Mouse (Mus musculus) right cerebral cortex, postnatal 4 days (tissue): ENCODE data around the gene Pacsin2.

Experiments
- DNase-seq: peaks from one replicate; pipeline ENCODE4 v3.0.0-alpha.2; 2022

Gene Pacsin2

GRCm38 (mm10) chr15:83448646-83449045 is 15.8 kb downstream of the Pacsin2 start:
- DNase-seq, result no peak

DNA sequence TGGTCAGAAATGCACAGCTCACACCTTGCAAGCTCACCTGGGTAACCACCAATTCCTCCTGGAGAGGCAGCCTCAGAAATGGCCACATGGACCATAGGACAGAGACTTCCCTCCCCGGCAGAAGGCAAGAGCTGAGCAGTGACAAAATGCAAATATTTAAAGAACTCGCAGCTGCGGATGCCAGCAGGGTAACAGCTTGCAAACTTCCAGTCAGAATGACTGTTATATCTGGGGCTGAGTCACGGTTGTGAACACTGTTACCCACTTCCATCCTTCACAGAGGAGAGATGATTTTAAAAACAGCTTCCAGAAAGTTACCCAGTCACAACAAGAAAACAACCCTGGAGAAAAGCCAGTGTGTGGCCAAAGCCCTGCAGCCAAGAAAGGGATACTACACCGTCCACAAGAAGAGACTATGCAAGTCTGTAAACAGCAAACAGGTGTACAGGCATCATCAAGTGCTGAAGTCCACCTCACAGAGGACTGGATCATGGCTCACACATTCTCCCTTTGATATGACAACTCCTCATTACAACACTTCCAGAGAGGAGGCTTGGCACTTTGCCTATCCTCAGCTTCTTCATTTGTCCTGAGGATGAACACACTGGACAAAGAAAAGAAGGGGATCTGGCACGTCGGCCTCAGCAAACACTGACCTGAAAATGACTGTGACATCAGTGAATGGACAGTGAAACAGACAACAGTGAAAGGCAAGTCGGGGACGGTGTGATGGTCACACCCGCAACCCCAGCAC is 16.4 kb downstream of the Pacsin2 start:
- DNase-seq, result peak; percentile 41

GRCm38 (mm10) chr15:83445908-83446307 is 18.5 kb downstream of the Pacsin2 start:
- no peak for DNase-seq

- no peak for DNase-seq
These were observed 19.0 kb downstream of the Pacsin2 start for GRCm38 (mm10) chr15:83445383-83445782.

GRCm38 (mm10) chr15:83444425-83444824 is 20.0 kb downstream of the Pacsin2 start:
- DNase-seq, result no peak

DNA sequence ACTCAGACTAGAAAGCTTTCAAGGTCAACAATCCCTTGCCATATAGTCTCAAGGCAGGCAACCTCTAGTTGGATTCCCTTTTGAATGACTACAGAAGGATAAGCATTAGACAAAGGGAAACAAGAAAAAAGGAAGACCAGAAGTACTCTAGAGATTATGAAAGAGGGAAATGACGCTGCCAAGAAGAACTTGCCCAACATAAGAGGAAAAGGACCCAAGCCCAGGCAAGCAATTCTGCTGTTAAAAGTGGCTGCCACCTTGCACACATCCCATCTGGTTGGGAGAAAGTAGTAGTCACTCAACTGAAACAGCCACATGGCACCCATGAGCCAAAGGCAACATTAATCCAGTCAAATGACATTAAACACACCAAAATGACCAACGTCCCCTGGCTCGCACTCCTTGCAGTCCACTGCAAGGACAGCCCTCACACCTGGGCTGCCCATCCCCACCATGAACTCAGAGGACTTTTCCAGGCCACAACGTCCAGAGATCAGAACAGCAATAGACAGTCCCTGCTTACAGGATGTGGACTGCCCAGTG is 21.8 kb downstream of the Pacsin2 start:
- DNase-seq, result no peak

DNA sequence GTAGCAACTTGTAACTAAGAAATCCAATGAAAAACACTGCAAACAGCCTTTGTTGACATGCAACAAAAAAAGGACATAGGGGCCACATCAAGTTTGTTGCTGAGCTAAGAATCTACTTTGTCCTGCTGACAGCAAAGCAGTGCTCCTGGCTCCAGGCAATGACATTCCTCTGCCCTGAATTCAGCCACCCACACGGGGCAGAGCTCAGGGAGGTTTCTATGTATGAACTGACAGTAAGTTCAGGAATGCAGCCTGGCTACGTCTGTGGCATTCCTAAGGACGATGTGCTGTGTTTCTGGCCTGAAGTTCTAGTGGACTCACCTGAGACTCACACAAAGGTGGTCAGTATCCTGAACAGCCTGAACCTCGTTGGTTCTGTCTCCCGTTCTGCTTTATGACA is 23.7 kb downstream of the Pacsin2 start:
- no peak for DNase-seq

GRCm38 (mm10) chr15:83436541-83436940 is 27.9 kb downstream of the Pacsin2 start:
- no peak for DNase-seq

GRCm38 (mm10) chr15:83435324-83436090 is 28.9 kb downstream of the Pacsin2 start:
- DNase-seq, result no peak

DNA sequence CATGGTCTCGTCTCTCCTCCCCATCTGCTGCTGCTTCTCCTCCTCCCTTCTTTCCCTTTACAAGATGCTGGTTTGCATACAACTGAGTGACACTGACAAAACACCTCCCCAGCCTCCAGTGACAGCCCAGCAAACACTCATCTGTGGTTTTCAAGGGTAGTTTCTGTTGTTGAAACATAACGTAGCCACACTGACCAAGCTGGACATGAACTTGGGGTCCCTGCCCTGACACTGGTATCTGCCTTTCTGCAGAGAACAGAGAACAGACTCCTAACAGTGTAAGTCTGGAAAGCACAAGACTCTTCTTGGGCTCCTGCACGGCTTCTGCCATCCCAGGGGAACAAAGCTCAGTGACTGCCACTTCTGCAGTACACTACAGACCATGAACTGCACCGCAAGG is 29.7 kb downstream of the Pacsin2 start:
- DNase-seq, result no peak

DNA sequence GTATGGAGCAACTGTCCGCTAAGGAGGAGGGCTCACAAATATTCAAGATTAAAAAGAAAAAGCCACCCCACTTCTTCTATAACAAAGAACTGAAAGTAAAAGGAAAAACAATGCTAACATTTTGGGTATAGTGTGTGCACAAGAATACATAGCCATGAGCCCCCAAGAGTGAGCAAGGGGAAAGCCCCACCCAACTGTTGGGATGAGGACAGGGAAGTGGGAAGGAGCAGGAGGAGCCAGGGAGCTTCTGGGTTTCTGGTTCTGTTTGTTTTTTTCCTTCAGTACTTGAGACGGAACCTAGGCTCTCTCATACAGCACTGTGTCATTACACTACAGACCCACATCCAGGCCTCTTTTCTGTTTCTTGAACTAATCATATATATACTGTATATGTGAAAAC is 31.1 kb downstream of the Pacsin2 start:
- DNase-seq, result no peak

DNA sequence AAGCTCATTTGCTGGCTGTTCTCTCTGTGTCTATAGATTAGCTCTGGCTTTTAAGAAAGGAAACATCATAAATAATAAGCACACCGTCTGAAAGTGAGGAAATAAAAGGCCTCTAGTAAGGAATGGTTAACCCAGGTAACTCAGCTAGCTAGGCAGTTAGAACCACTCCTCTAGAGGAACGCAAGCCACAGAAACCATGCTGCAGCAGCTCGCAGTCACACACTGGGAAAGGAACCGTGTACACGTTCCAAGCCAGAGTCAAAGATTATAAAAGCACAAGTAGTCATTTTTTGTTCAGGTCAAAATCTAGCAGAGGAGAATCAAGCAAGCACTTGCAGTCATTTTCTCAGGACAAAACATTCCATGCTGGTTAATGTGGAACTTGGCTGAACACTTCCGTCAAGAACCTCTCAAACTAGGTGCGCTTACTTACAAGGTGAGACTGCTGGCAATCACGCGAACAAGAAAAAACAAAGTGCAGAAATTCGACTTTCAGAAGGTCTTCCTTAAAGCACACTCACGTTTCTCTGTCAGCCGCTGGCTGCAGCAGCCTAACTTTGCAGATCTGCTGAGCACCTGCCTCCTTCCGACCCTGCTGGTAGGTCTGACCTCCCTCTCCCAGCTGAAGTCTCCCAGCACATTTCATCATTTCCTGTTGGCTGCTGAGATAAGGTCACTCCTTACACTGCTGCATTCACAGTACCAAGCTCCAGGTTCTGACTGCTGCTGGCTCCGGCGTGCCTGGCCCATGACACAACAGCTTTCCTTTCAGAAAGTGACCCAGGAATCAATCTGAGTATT is 32.0 kb downstream of the Pacsin2 start:
- DNase-seq, result no peak

GRCm38 (mm10) chr15:83430986-83431763 is 33.2 kb downstream of the Pacsin2 start:
- DNase-seq, result no peak

DNA sequence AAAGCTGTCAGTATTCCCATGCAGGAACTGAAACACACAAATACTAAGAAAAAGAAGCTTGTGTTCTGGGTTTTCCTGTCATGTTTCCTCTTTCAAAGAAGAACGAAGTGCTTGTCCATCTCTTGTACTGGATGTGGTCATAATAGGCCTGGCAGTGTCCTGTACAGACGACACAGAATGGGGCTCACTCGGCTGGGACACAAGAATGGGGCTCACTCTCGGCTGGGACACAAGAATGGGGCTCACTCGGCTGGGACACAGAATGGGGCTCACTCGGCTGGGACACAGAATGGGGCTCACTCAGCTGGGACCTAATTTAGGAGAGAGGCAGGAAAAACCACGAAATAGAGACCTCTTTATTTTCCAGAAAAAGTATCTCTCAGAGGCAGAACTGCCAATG is 34.0 kb downstream of the Pacsin2 start:
- no peak for DNase-seq

- DNase-seq, result no peak
These were observed 35.8 kb downstream of the Pacsin2 start for GRCm38 (mm10) chr15:83428586-83428985.

DNA sequence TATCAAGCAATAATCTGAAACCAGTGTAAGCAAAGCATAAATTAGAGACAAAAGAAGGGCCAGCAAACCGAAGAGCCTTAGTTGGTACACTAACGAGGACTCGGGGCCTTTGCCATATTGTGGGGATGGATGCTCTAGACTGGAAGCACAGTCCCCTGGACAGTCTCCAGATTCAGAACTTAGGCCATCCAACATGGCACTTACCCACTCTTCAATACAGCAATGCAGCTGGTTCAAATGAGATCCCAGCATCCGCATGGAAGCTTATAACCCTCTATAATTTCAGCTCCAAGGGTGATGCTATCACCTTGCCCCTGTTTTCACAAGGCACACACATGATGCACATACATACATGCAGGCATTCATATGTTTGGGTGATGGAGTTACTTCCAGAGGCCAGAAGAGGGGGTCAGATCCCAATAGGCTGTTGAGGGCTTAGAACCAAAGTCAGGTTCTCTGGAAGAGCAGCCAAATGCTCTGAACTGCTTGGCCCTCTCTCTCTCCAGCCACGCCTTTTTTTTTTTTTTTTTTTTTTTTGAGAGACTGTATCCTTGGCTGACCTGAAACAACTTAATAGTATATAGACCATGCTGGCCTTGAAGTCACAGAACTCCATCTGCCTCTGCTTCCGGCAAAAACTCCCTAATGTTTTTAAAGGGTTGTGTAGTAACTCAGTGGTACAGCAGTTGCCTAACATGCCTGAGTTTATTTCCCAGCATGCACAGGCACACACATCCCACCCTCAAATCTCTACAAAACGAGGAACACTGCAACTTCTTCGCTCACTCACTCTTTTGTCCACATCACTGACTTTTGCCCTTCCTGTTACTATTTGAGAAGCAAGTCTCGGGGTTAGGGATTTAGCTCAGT is 36.9 kb downstream of the Pacsin2 start:
- no peak for DNase-seq

- DNase-seq, result no peak
These were observed 38.6 kb downstream of the Pacsin2 start for GRCm38 (mm10) chr15:83425794-83426193.

GRCm38 (mm10) chr15:83425277-83425676 is 39.1 kb downstream of the Pacsin2 start:
- DNase-seq, result no peak

DNA sequence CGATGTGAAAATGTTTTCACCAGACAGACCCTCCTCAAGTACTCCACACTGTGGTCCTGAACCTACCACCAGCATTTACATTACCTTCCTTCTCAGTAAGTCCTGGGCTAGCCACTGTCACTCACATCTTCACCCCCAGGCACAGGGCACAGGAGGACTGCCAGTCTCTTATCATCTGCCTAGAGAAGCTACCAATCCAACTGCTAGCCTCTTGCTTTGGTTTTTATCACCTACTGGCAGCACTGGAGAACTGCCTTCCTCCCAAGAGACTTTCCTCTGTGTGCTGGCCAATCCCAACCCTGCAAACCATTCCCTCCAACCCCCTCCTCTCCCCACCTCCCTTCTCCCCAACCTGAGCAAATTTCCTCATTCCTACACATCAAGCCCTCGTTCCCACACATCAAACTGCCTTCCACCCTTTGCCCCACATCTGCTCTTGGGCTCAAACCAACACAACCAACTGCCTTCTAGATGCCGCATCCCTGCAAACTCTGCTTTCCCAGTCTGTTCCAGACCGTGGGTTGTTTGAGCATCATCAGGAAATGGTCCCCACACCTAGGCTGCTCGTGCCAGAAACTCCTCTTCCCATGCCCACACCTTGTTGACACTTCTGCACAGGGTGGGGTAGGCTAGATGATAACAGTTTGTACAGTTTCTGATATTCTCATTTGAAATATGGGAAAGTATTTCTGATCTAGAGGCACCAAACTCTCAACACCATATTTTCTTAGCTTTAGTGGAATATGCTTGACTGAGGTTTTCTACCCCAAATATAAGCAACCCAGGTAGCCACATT is 40.6 kb downstream of the Pacsin2 start:
- no peak for DNase-seq

- DNase-seq, result no peak
These were observed 42.0 kb downstream of the Pacsin2 start for GRCm38 (mm10) chr15:83422299-83422981.
